Mouse (Mus musculus): ENCODE measurements around the gene Pdik1l. TPM values are rescaled to one million over a fixed set of nuclear protein-coding genes. Genes with fewer than 3 reads are reported as not detected.

Pdik1l gene
- polyA plus RNA-seq, 1 experiment = 13.3 TPM

GRCm38 (mm10) chr4:134321524-134321923 lies 33.8 kb upstream of the Pdik1l start:
- H3K4me1 ChIP-seq (replicated peaks; ENCODE audit: control insufficient read depth, insufficient read depth, low read length) = no peaks in the 10 kb centered on the region
- no peak for TF ChIP-seq CTCF (IDR thresholded peaks at IDR 0.05; ENCODE audit: borderline replicate concordance, control insufficient read depth, extremely low read depth, insufficient read depth, low read length, poor library complexity)
- no peak for TF ChIP-seq POLR2A (IDR thresholded peaks at IDR 0.05; ENCODE audit: control insufficient read depth, extremely low read depth, insufficient read depth, low read length, poor library complexity)
- no peak overlapping the region for H3K4me3 ChIP-seq (ENCODE audit: control insufficient read depth, insufficient read depth, low read length)
- H3K27ac ChIP-seq (ENCODE audit: control insufficient read depth, insufficient read depth, low read length) = no peak overlapping the region
- 64% methylated on average over 3 of the region's 3 CpGs for WGBS
- no peak for DNase-seq
- no peaks in the 10 kb centered on the region for H3K27me3 ChIP-seq (ENCODE audit: control insufficient read depth, insufficient read depth, low read length)
- no peaks in the 10 kb centered on the region for H3K36me3 ChIP-seq (ENCODE audit: control insufficient read depth, insufficient read depth, low read length)

- TF ChIP-seq POLR2A (IDR thresholded peaks at IDR 0.05; ENCODE audit: control insufficient read depth, extremely low read depth, insufficient read depth, low read length, poor library complexity) (no peak), CTCF (IDR thresholded peaks at IDR 0.05; ENCODE audit: borderline replicate concordance, control insufficient read depth, extremely low read depth, insufficient read depth, low read length, poor library complexity) (no peak)
- no peaks in the 10 kb centered on the region for H3K27me3 ChIP-seq (ENCODE audit: control insufficient read depth, insufficient read depth, low read length)
- no peak overlapping the region for H3K4me3 ChIP-seq (ENCODE audit: control insufficient read depth, insufficient read depth, low read length)
- no peaks in the 10 kb centered on the region for H3K4me1 ChIP-seq (replicated peaks; ENCODE audit: control insufficient read depth, insufficient read depth, low read length)
- 93% methylated on average over 5 of the region's 5 CpGs for WGBS
- no peaks in the 10 kb centered on the region for H3K36me3 ChIP-seq (ENCODE audit: control insufficient read depth, insufficient read depth, low read length)
- H3K27ac ChIP-seq (ENCODE audit: control insufficient read depth, insufficient read depth, low read length) = no peak overlapping the region
- no peak for DNase-seq
Observed at GRCm38 (mm10) chr4:134319674-134320073, 32.0 kb upstream of the Pdik1l start.

DNA sequence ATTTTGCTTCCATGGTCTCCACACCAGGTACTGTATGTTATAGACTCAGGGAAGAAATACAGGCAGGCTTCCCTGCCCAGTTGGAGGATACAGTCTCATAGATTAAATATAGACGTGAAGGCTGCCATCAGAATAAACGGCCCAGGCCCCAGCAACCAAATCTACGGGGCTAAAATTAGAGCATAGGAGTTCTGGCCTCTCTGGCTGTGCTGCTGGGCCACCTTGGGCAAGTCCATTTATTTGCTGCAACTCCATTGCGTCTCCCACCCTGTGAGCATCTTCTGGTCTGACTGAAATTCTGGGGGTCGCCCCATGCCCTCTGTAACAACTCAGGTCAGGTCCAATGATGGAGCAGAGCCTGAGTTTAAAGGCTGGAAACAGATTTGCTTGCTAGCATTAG lies 31.4 kb upstream of the Pdik1l start:
- H3K4me1 ChIP-seq (replicated peaks; ENCODE audit: control insufficient read depth, insufficient read depth, low read length) = no peaks in the 10 kb centered on the region
- no peak overlapping the region for H3K4me3 ChIP-seq (ENCODE audit: control insufficient read depth, insufficient read depth, low read length)
- H3K36me3 ChIP-seq (ENCODE audit: control insufficient read depth, insufficient read depth, low read length) = no peaks in the 10 kb centered on the region
- 96% methylated on average over 5 of the region's 5 CpGs for WGBS
- H3K27me3 ChIP-seq (ENCODE audit: control insufficient read depth, insufficient read depth, low read length) = no peaks in the 10 kb centered on the region
- no peak for DNase-seq
- TF ChIP-seq CTCF (IDR thresholded peaks at IDR 0.05; ENCODE audit: borderline replicate concordance, control insufficient read depth, extremely low read depth, insufficient read depth, low read length, poor library complexity) = no peak
- no peak for TF ChIP-seq POLR2A (IDR thresholded peaks at IDR 0.05; ENCODE audit: control insufficient read depth, extremely low read depth, insufficient read depth, low read length, poor library complexity)
- no peak overlapping the region for H3K27ac ChIP-seq (ENCODE audit: control insufficient read depth, insufficient read depth, low read length)

DNA sequence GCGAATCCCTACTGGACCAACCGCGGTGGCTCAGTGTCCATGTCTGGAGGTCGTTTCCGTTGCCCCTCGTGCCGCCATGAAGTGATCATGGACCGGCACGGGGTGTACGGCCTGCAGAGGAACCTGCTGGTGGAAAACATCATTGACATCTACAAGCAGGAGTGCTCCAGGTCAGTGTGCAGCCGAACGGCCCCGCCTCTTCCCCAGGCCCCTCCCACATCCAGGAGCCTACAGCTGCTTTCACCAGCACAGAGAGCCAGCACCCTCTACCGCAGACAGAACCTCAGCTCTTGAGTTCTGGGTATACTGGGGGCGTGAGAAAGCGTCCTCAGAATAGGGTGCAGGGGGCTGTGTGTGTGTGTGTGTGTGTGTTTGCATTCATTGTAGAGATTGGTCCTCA lies 28.7 kb upstream of the Pdik1l start:
- Histone ChIP-seq H3K27ac (ENCODE audit: control insufficient read depth, insufficient read depth, low read length) (no peak overlapping the region), H3K36me3 (ENCODE audit: control insufficient read depth, insufficient read depth, low read length) (no peaks in the 10 kb centered on the region), H3K4me1 (replicated peaks; ENCODE audit: control insufficient read depth, insufficient read depth, low read length) (no peaks in the 10 kb centered on the region), H3K4me3 (ENCODE audit: control insufficient read depth, insufficient read depth, low read length) (no peak overlapping the region), H3K27me3 (ENCODE audit: control insufficient read depth, insufficient read depth, low read length) (no peaks in the 10 kb centered on the region)
- TF ChIP-seq POLR2A (IDR thresholded peaks at IDR 0.05; ENCODE audit: control insufficient read depth, extremely low read depth, insufficient read depth, low read length, poor library complexity) (no peak), CTCF (IDR thresholded peaks at IDR 0.05; ENCODE audit: borderline replicate concordance, control insufficient read depth, extremely low read depth, insufficient read depth, low read length, poor library complexity) (no peak)
- DNase-seq = peak; percentile 19
- WGBS = 50% methylated on average over 16 of the region's 16 CpGs

- Histone ChIP-seq H3K27me3 (ENCODE audit: control insufficient read depth, insufficient read depth, low read length) (no peaks in the 10 kb centered on the region), H3K4me3 (ENCODE audit: control insufficient read depth, insufficient read depth, low read length) (no peak overlapping the region), H3K27ac (ENCODE audit: control insufficient read depth, insufficient read depth, low read length) (no peak overlapping the region)
Observed at GRCm38 (mm10) chr4:134315470-134315869, 27.8 kb upstream of the Pdik1l start.

GRCm38 (mm10) chr4:134314876-134315275 lies 27.2 kb upstream of the Pdik1l start, which contains the start of gene Trim63:
Gene Trim63 (plus strand): TSS chr4:134315120.
- 84% methylated on average over 11 of the region's 11 CpGs for WGBS
- no peaks in the 10 kb centered on the region for H3K36me3 ChIP-seq (ENCODE audit: control insufficient read depth, insufficient read depth, low read length)
- no peaks in the 10 kb centered on the region for H3K4me1 ChIP-seq (replicated peaks; ENCODE audit: control insufficient read depth, insufficient read depth, low read length)
- no peak for TF ChIP-seq CTCF (IDR thresholded peaks at IDR 0.05; ENCODE audit: borderline replicate concordance, control insufficient read depth, extremely low read depth, insufficient read depth, low read length, poor library complexity)
- DNase-seq = no peak
- no peaks in the 10 kb centered on the region for H3K27me3 ChIP-seq (ENCODE audit: control insufficient read depth, insufficient read depth, low read length)
- H3K4me3 ChIP-seq (ENCODE audit: control insufficient read depth, insufficient read depth, low read length) = no peak within 1 kb of the TSS
- H3K27ac ChIP-seq (ENCODE audit: control insufficient read depth, insufficient read depth, low read length) = no peak within 1 kb of the TSS

More at GRCm38 (mm10) chr4:134315470-134315869, 27.8 kb upstream of the Pdik1l start:
- no peak for DNase-seq
- no peak for TF ChIP-seq POLR2A (IDR thresholded peaks at IDR 0.05; ENCODE audit: control insufficient read depth, extremely low read depth, insufficient read depth, low read length, poor library complexity)
- no peak for TF ChIP-seq CTCF (IDR thresholded peaks at IDR 0.05; ENCODE audit: borderline replicate concordance, control insufficient read depth, extremely low read depth, insufficient read depth, low read length, poor library complexity)
- Histone ChIP-seq H3K4me1 (replicated peaks; ENCODE audit: control insufficient read depth, insufficient read depth, low read length) (no peaks in the 10 kb centered on the region), H3K36me3 (ENCODE audit: control insufficient read depth, insufficient read depth, low read length) (no peaks in the 10 kb centered on the region)
- WGBS = 94% methylated on average over 9 of the region's 9 CpGs

DNA sequence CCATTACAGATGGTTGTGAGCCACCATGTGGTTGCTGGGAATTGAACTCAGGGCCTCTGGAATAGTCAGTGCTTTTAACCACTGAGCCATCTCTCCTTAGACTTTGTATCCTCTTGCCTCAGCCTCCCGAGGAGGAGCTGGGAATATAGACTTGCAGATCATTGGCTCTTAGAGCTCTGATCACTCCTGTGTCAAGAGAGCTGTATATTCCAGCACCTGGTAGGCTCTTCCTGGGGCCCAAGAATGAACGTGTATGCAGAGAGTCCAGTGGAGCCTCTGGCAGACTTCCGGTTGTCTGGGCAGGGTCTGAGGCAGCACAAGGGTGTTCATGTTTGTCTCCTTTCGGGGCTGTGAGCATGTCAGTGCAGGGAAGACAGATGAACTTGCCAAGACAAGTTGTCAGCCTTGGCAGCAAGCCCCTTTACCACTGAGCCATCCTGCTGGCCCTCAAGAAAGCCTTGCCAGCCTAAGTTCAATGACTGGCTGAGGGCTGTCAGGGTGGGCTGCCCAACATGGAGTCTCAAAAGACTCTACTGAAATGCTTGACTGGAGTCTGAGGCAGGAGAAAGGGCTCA lies 26.5 kb upstream of the Pdik1l start:
- no peak overlapping the region for H3K4me3 ChIP-seq (ENCODE audit: control insufficient read depth, insufficient read depth, low read length)
- TF ChIP-seq POLR2A (IDR thresholded peaks at IDR 0.05; ENCODE audit: control insufficient read depth, extremely low read depth, insufficient read depth, low read length, poor library complexity) (no peak), CTCF (IDR thresholded peaks at IDR 0.05; ENCODE audit: borderline replicate concordance, control insufficient read depth, extremely low read depth, insufficient read depth, low read length, poor library complexity) (no peak)
- no peaks in the 10 kb centered on the region for H3K36me3 ChIP-seq (ENCODE audit: control insufficient read depth, insufficient read depth, low read length)
- WGBS = 92% methylated on average over 4 of the region's 4 CpGs
- no peaks in the 10 kb centered on the region for H3K4me1 ChIP-seq (replicated peaks; ENCODE audit: control insufficient read depth, insufficient read depth, low read length)
- no peak overlapping the region for H3K27ac ChIP-seq (ENCODE audit: control insufficient read depth, insufficient read depth, low read length)
- no peaks in the 10 kb centered on the region for H3K27me3 ChIP-seq (ENCODE audit: control insufficient read depth, insufficient read depth, low read length)
- DNase-seq = no peak
